Mouse (Mus musculus): ENCODE data around the gene Clec1b. TPM values are rescaled to one million over a fixed set of nuclear protein-coding genes. Genes with fewer than 3 reads are reported as not detected.

Gene Clec1b
- polyA plus RNA-seq, 1 experiment from 2014 or later, result 0.71 TPM

GRCm38 (mm10) chr6:129369374-129370132, 27.5 kb upstream of the Clec1b start:
- H3K9me3 ChIP-seq (ENCODE audit: control insufficient read depth, low read depth, low read length), result no peaks in the 10 kb centered on the region
- H3K9ac ChIP-seq (replicated peaks; ENCODE audit: low read depth, low read length), result no peak overlapping the region
- H3K27me3 ChIP-seq (ENCODE audit: control insufficient read depth, insufficient read depth, low read length), result no peaks in the 10 kb centered on the region
- H3K36me3 ChIP-seq (ENCODE audit: control insufficient read depth, insufficient read depth, low read length), result no peaks in the 10 kb centered on the region
- H3K4me3 ChIP-seq (ENCODE audit: low read depth, low read length), result no peak overlapping the region
- H3K4me1 ChIP-seq (ENCODE audit: control insufficient read depth, insufficient read depth, low read length), result no peaks in the 10 kb centered on the region
- no peak overlapping the region for H3K27ac ChIP-seq (ENCODE audit: low read length)
- H3K4me2 ChIP-seq (replicated peaks; ENCODE audit: low read depth, low read length), result no peak overlapping the region
- 63% methylated on average over 7 of the region's 7 CpGs for WGBS
- ATAC-seq (ENCODE audit: insufficient number of reproducible peaks, insufficient read depth, low FRiP score, low read depth), result no peak

GRCm38 (mm10) chr6:129374937-129375471, 22.1 kb upstream of the Clec1b start:
- 64% methylated on average over 2 of the region's 2 CpGs for WGBS
- ATAC-seq (ENCODE audit: insufficient number of reproducible peaks, insufficient read depth, low FRiP score, low read depth), result no peak
- H3K4me3 ChIP-seq (ENCODE audit: low read depth, low read length), result no peak overlapping the region

GRCm38 (mm10) chr6:129380454-129380853, 16.6 kb upstream of the Clec1b start:
- Histone ChIP-seq H3K27ac (ENCODE audit: low read length) (no peak overlapping the region), H3K4me3 (ENCODE audit: low read depth, low read length) (no peak overlapping the region), H3K9me3 (ENCODE audit: control insufficient read depth, low read depth, low read length) (no peaks in the 10 kb centered on the region), H3K4me2 (replicated peaks; ENCODE audit: low read depth, low read length) (no peak overlapping the region), H3K9ac (replicated peaks; ENCODE audit: low read depth, low read length) (no peak overlapping the region), H3K27me3 (ENCODE audit: control insufficient read depth, insufficient read depth, low read length) (no peaks in the 10 kb centered on the region), H3K4me1 (ENCODE audit: control insufficient read depth, insufficient read depth, low read length) (0 out of 2 replicates have a peak, but pooled peaks cover 3% of the 10 kb centered on the region), H3K36me3 (ENCODE audit: control insufficient read depth, insufficient read depth, low read length) (no peaks in the 10 kb centered on the region)
- ATAC-seq (ENCODE audit: insufficient number of reproducible peaks, insufficient read depth, low FRiP score, low read depth), result no peak
- 71% methylated on average over 4 of the region's 4 CpGs for WGBS

More at GRCm38 (mm10) chr6:129374937-129375471, 22.1 kb upstream of the Clec1b start:
- H3K36me3 ChIP-seq (ENCODE audit: control insufficient read depth, insufficient read depth, low read length), result no peaks in the 10 kb centered on the region
- no peak overlapping the region for H3K9ac ChIP-seq (replicated peaks; ENCODE audit: low read depth, low read length)
- no peaks in the 10 kb centered on the region for H3K9me3 ChIP-seq (ENCODE audit: control insufficient read depth, low read depth, low read length)
- no peak overlapping the region for H3K4me2 ChIP-seq (replicated peaks; ENCODE audit: low read depth, low read length)
- no peak overlapping the region for H3K27ac ChIP-seq (ENCODE audit: low read length)
- no peaks in the 10 kb centered on the region for H3K27me3 ChIP-seq (ENCODE audit: control insufficient read depth, insufficient read depth, low read length)
- H3K4me1 ChIP-seq (ENCODE audit: control insufficient read depth, insufficient read depth, low read length), result no peaks in the 10 kb centered on the region

- no peak overlapping the region for H3K9ac ChIP-seq (replicated peaks; ENCODE audit: low read depth, low read length)
- H3K36me3 ChIP-seq (ENCODE audit: control insufficient read depth, insufficient read depth, low read length), result no peaks in the 10 kb centered on the region
- H3K27me3 ChIP-seq (ENCODE audit: control insufficient read depth, insufficient read depth, low read length), result no peaks in the 10 kb centered on the region
- no peaks in the 10 kb centered on the region for H3K9me3 ChIP-seq (ENCODE audit: control insufficient read depth, low read depth, low read length)
- no peak overlapping the region for H3K27ac ChIP-seq (ENCODE audit: low read length)
- no peak overlapping the region for H3K4me3 ChIP-seq (ENCODE audit: low read depth, low read length)
- no peak for ATAC-seq (ENCODE audit: insufficient number of reproducible peaks, insufficient read depth, low FRiP score, low read depth)
- 53% methylated on average over 1 of the region's 1 CpGs for WGBS
- H3K4me2 ChIP-seq (replicated peaks; ENCODE audit: low read depth, low read length), result no peak overlapping the region
- 0 out of 2 replicates have a peak, but pooled peaks cover 3% of the 10 kb centered on the region for H3K4me1 ChIP-seq (ENCODE audit: control insufficient read depth, insufficient read depth, low read length)
Measured at GRCm38 (mm10) chr6:129381736-129382135, 15.4 kb upstream of the Clec1b start.

GRCm38 (mm10) chr6:129383466-129383865, 13.6 kb upstream of the Clec1b start:
- no peak overlapping the region for H3K4me2 ChIP-seq (replicated peaks; ENCODE audit: low read depth, low read length)
- H3K27me3 ChIP-seq (ENCODE audit: control insufficient read depth, insufficient read depth, low read length), result no peaks in the 10 kb centered on the region

GRCm38 (mm10) chr6:129385000-129385399, 12.1 kb upstream of the Clec1b start:
- no peak for ATAC-seq (ENCODE audit: insufficient number of reproducible peaks, insufficient read depth, low FRiP score, low read depth)
- H3K4me1 ChIP-seq (ENCODE audit: control insufficient read depth, insufficient read depth, low read length), result 0 out of 2 replicates have a peak, but pooled peaks cover 3% of the 10 kb centered on the region
- no peaks in the 10 kb centered on the region for H3K27me3 ChIP-seq (ENCODE audit: control insufficient read depth, insufficient read depth, low read length)
- H3K9me3 ChIP-seq (ENCODE audit: control insufficient read depth, low read depth, low read length), result no peaks in the 10 kb centered on the region
- H3K27ac ChIP-seq (ENCODE audit: low read length), result no peak overlapping the region
- WGBS, result 76% methylated on average over 4 of the region's 4 CpGs
- H3K9ac ChIP-seq (replicated peaks; ENCODE audit: low read depth, low read length), result no peak overlapping the region
- H3K4me3 ChIP-seq (ENCODE audit: low read depth, low read length), result no peak overlapping the region
- H3K36me3 ChIP-seq (ENCODE audit: control insufficient read depth, insufficient read depth, low read length), result no peaks in the 10 kb centered on the region
- no peak overlapping the region for H3K4me2 ChIP-seq (replicated peaks; ENCODE audit: low read depth, low read length)

More at GRCm38 (mm10) chr6:129383466-129383865, 13.6 kb upstream of the Clec1b start:
- Histone ChIP-seq H3K9ac (replicated peaks; ENCODE audit: low read depth, low read length) (no peak overlapping the region), H3K9me3 (ENCODE audit: control insufficient read depth, low read depth, low read length) (no peaks in the 10 kb centered on the region), H3K4me3 (ENCODE audit: low read depth, low read length) (no peak overlapping the region), H3K36me3 (ENCODE audit: control insufficient read depth, insufficient read depth, low read length) (no peaks in the 10 kb centered on the region), H3K27ac (ENCODE audit: low read length) (no peak overlapping the region), H3K4me1 (ENCODE audit: control insufficient read depth, insufficient read depth, low read length) (0 out of 2 replicates have a peak, but pooled peaks cover 3% of the 10 kb centered on the region)
- no peak for ATAC-seq (ENCODE audit: insufficient number of reproducible peaks, insufficient read depth, low FRiP score, low read depth)
- 61% methylated on average over 3 of the region's 3 CpGs for WGBS

- Histone ChIP-seq H3K4me2 (replicated peaks; ENCODE audit: low read depth, low read length) (no peak within 1 kb of the TSS), H3K27me3 (ENCODE audit: control insufficient read depth, insufficient read depth, low read length) (no peaks in the 10 kb centered on the region), H3K36me3 (ENCODE audit: control insufficient read depth, insufficient read depth, low read length) (no peaks in the 10 kb centered on the region), H3K4me1 (ENCODE audit: control insufficient read depth, insufficient read depth, low read length) (0 out of 2 replicates have a peak, but pooled peaks cover 3% of the 10 kb centered on the region), H3K4me3 (ENCODE audit: low read depth, low read length) (no peak within 1 kb of the TSS), H3K27ac (ENCODE audit: low read length) (no peak within 1 kb of the TSS), H3K9ac (replicated peaks; ENCODE audit: low read depth, low read length) (no peak within 1 kb of the TSS), H3K9me3 (ENCODE audit: control insufficient read depth, low read depth, low read length) (no peaks in the 10 kb centered on the region)
- 73% methylated on average over 2 of the region's 2 CpGs for WGBS
- ATAC-seq (ENCODE audit: insufficient number of reproducible peaks, insufficient read depth, low FRiP score, low read depth), result no peak
Measured at GRCm38 (mm10) chr6:129385774-129386173, 11.3 kb upstream of the Clec1b start, which contains the start of gene Clec12b. Gene Clec12b, minus strand, starts transcription at chr6:129385874.

- no peaks in the 10 kb centered on the region for H3K9me3 ChIP-seq (ENCODE audit: control insufficient read depth, low read depth, low read length)
- no peak overlapping the region for H3K4me3 ChIP-seq (ENCODE audit: low read depth, low read length)
- H3K27ac ChIP-seq (ENCODE audit: low read length), result no peak overlapping the region
- H3K4me2 ChIP-seq (replicated peaks; ENCODE audit: low read depth, low read length), result no peak overlapping the region
- no peaks in the 10 kb centered on the region for H3K4me1 ChIP-seq (ENCODE audit: control insufficient read depth, insufficient read depth, low read length)
- WGBS, result 29% methylated on average over 2 of the region's 2 CpGs
- no peaks in the 10 kb centered on the region for H3K27me3 ChIP-seq (ENCODE audit: control insufficient read depth, insufficient read depth, low read length)
- no peak overlapping the region for H3K9ac ChIP-seq (replicated peaks; ENCODE audit: low read depth, low read length)
- ATAC-seq (ENCODE audit: insufficient number of reproducible peaks, insufficient read depth, low FRiP score, low read depth), result no peak
- H3K36me3 ChIP-seq (ENCODE audit: control insufficient read depth, insufficient read depth, low read length), result no peaks in the 10 kb centered on the region
Measured at GRCm38 (mm10) chr6:129393087-129393720, 3.9 kb upstream of the Clec1b start.
